Mouse (Mus musculus) urinary bladder, postnatal 4 days (tissue): ENCODE results near the gene Aicda.
"Not testable (repeated sequence)": the region's sequence is repeated elsewhere in the genome, so short reads cannot be mapped to it uniquely, and the experiment has no call there.

ENCODE experiments used
- DNase-seq, 2 experiments: peaks; one replicate each; pipeline ENCODE4 v3.0.0; 2021 to 2022; ENCODE audit warnings: low spot score in 2 of 2

Gene Aicda

GRCm38 (mm10) chr6:122553606-122554005 is at the start of gene Aicda:
Gene Aicda, plus strand, starts transcription at chr6:122553801.
- no peak for DNase-seq

DNA sequence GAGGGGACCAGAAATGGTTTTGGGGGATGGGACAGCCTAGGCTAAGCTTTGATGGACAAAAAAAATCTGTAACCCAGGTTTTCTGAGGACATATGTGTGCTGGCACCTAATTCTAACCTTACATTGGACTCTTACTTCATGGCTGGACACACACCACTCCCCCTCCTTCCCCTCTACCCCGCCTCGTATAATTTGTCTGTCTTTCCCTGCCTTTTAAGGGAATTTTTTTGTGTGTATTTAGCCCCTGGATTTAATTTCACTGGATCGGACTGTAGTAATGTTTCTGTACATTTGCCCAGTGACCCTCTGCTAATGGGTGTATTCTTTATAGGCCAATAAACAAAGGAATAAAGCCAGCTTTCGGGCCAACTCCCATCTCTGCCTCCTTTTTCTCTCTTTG is 48.6 kb upstream of the Aicda start:
- DNase-seq, result no peak

DNA sequence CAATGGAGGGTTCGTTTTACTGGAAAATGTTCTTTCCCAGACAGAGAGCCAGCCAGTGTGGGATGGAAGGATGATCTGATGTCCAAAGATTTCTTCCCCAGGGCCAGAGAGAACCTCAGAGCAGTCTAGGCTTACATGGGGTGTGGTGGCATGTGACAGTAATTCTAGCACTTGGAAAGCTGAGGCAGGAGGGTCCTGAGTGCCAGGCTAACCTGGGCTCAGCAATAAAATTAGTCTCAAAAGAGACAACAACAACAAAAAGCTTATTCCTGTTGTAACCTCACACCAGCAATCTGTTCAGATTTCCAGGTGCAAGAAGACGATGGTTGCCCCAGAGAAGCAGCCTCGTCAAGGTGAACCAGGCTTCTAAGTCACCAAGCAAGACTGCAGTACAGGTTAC is 48.1 kb upstream of the Aicda start, which contains the start of gene Mfap5:
Gene Mfap5 (plus strand): TSS at position 301 of the 400 bp plus-strand sequence.
- no peak for DNase-seq

GRCm38 (mm10) chr6:122508494-122508893 is 45.1 kb upstream of the Aicda start:
- peak; percentile 33 to 69 for DNase-seq

DNA sequence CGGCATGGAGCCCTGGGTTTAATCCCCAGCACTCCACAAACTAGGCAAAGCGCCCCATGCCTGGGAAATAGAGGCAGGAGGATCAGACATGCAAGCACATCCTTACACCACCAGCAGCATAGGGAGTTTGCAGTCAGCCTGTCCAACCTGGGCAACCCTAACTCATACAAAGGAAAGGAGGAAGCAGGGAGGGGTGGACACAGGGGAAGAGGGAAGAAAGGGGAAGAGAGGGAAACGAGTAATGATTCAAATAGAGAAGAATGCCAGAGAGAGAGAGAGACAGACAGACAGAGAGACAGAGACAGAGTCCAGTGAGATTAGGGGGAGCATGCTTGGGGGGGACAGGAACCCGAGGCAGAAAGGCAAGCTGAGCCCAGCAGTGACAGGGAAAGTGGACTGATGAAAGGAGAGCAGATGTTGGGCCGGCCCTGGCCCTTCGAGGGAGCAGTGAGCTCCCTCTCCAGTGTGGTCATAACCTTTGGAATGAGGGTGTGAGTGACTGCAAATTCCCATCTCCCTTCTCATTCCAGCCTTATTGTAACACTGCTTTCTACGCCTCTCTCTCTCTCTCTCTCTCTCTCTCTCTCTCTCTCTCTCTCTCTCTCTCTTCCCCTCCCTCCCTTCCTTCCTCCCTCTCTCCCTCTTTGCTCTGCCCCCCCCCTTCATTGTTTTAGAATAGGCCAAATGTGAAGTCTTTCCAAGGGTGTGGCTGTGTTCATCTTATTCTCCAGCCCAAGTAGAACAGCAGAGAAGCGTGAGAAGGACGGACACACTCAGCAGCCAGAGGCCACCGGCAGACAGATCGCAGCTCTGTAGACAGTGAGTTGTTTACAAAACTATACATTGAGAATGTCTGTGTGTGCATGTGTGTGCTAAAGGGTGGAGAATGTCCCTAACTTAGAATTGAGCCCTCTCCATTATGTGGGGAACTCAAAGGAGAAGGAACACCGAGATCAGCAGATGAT is 40.4 kb upstream of the Aicda start:
- no peak for DNase-seq

DNA sequence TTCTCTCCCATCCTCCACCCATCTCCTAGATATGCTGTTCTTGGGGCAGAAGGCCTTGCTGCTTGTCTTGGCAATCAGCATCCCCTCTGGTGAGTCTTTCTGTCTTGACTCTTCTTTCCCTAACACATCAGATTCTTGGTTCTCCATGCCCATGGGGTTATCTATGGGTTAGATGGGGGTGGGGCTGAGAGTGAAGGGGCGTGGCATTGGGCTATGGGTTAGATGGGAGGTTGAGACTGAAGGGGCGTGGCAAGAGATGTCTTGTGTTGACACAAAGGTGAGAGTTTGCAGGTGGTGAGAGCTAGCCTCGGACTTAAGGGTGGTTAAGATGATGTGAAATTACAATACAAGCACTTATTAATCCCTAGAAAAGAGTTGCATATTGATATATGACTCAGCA is 39.3 kb upstream of the Aicda start:
- DNase-seq, result no peak

GRCm38 (mm10) chr6:122515762-122516161 is 37.8 kb upstream of the Aicda start:
- DNase-seq, result not testable (repeated sequence)

GRCm38 (mm10) chr6:122517668-122518067 is 35.9 kb upstream of the Aicda start:
- DNase-seq, result no peak

DNA sequence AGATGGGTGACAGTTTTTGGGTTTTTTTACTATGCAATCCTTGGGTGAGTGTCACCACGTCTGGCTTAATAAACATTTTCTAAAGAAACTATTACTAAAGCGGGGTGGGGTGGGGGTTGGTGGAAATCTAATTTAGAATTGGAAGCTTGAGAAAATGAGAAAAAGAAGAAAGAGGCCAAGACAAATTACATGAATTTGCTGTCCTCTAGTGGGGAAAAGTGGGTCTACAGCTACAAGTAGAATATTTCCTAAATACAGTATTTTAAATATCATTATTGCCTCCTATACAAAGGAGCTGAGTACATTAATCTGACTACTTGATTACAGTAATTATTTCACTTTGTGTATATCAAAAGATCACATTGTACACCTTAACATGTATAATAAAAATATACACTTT is 34.2 kb upstream of the Aicda start:
- no peak for DNase-seq

DNA sequence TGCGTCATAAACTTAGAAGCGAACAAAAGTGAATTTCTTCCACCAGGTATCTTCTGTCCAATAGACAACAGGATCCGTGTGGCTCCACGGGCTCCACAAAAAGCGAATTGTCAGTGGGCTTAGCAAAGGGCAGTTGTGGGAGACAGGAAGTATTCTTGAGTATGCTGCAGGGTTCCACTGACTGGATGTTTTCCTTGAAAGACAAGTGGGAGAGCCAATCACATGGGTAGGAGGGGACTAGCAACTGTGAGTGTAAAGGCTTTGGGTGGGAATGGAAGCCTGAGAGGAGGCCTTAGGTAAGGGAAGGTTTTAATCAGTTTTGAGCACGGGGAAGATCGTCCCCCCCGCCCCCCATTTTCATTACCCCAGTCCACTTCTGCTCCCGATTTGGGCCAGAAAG is 31.0 kb upstream of the Aicda start:
- no peak for DNase-seq

DNA sequence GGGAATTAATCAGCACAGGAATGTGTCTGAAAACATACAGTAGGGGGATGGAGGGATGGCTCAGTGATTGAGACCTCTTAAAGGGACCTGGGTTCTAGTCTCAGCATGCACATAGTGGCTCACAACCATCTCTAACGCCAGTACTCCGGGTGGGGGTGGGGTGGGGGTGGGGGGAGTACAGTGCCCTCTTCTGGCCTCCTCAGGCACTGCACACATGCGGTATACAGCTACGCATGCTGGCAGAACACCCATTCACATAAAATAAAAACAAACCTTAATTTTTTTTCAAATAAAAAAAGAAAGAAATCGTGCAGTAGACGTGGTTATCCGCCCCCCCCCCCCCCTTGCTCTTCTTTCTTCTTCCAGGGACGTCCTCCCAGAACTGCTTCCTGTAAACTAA is 30.3 kb upstream of the Aicda start:
- no peak for DNase-seq

DNA sequence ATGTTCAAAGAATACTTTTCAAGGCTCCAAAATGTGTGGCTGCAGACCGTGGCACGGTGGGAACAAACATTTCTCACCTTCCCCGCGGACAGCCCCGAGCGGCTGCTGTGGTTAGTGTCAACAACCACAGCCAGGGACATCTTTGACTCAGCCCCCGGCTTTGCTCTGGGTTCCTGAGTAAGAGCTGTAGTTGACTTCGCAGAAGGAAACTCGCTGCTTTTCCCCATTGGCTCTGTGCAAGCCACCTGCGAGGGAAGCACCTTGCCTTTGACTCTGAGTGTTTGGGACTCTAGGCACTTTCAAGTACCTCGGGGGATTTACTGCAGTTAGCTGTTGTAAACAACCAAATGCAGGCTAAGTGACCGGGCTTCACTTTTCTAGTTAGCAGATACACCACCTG is 26.0 kb upstream of the Aicda start:
- DNase-seq, result no peak

GRCm38 (mm10) chr6:122528136-122528535 is 25.5 kb upstream of the Aicda start:
- DNase-seq, result no peak

GRCm38 (mm10) chr6:122531466-122532174 is 22.0 kb upstream of the Aicda start:
- DNase-seq, result no peak

DNA sequence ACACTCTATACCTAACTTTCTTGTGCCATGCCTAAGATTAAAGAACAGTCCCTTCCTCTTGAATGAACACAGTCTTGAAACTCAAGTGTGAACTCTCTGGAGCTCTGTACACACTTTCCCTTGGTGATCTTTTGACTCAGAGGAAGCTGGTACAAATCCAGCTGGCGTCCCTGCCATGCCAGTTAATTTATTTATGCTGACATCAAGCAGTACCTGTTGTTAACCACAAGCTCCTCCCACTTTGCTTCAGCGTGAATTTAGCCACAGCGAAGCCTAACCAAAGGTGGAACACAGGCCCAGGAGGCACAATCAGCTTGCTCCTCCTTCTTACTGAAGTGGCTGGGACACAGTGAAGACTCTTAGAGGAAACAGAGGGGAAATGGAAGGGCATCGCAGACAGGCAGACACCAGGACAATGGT is 20.7 kb upstream of the Aicda start:
- DNase-seq, result no peak

- no peak for DNase-seq
Observed at GRCm38 (mm10) chr6:122534032-122534431, 19.6 kb upstream of the Aicda start.

- DNase-seq, result no peak
Observed at GRCm38 (mm10) chr6:122539564-122539963, 14.0 kb upstream of the Aicda start.

- not testable (repeated sequence) for DNase-seq
Observed at GRCm38 (mm10) chr6:122542459-122542858, 11.1 kb upstream of the Aicda start.

GRCm38 (mm10) chr6:122543574-122543973 is 10.0 kb upstream of the Aicda start:
- no peak for DNase-seq

DNA sequence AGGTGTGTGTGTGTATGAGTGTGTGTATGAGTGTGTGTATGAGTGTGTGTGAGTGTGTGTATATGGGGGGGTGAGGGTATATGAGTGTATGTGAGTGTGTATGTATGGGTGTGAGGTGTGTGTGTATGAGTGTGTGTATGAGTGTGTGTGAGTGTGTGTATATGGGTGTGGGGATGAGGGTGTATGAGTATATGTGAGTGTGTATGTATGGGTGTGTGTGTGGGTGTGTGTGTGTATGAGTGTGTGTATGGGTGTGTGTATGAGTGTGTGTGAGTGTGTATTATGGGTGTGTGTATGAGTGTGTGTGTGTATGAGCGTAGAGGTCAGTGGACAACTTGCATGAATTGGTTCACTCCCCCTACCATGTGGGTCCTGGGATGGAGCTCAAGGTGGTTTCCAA is 8.9 kb upstream of the Aicda start:
- DNase-seq, result no peak

DNA sequence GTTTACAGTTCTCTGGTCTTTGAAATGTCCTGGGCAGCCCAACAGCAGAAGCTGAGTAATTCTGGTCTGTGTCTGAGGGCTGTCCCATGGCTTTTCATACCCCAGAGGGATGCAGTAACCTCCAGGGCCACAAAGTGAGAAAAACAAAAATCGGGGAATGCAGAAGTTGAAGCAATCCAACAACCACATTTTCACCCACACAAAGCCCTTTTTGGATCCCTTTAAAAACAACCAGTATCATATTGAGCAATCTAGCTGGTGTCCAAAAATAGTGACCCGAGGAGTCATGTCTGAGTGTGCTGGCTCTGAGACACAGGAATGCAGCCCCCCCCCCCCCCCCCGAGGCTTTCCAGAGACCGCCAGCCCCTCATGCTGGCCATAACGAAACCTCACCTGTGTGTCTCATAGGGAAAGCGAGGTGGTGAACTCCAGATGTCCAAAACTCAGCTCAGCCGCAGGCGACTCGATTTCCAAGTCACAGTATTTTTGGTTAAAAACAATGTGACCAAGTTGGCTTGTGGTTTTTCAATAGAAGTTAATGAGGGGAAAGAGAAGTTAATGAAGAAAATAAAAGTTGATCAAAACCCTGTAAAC is 8.2 kb upstream of the Aicda start:
- DNase-seq, result no peak

GRCm38 (mm10) chr6:122545948-122546347 is 7.7 kb upstream of the Aicda start:
- DNase-seq, result no peak
